In the genomic region with DNA sequence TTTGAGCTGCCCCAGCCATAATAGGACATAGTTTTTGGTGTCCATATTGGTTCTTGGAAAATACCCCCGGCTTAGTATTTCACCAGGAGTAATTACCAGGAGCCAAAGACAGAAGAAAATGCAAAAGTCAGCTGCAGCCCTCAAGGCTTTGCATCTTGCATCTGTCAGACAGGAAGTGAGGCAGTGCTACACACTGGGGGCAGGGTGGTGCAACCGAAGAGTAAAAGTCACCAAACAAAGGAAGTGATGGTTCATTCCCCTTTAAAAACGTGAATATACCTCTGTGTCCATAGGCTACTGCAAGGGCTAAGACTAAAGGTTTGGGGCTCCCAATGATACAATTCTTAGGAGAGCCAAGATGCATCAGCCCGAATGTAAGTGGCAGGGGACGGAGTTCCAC, we compare ENCODE assay signal across 12 mouse cellular contexts. TPM values are rescaled to one million over a fixed set of nuclear protein-coding genes. Genes with fewer than 3 reads are reported as not detected.
DNase-seq lines count a peak whose midpoint lies in the region; ATAC-seq and TF ChIP-seq lines count a peak whose summit lies in the region.
"Had no signal": no experiment of that assay in that cellular context is flagged by ENCODE, and none has a peak within 500 bp of the region (broad histone marks: within the 10 kb centered on the region; RNA-seq: fewer than 3 reads in every experiment).

No protein-coding gene starts in this region.

- DNase-seq in heart, postnatal 36 days, result no peak
- DNase-seq in testis, postnatal 10 days (ENCODE audit: low spot score), result no peak
- DNase-seq in naive thymus-derived CD4-positive, alpha-beta T cell, adult 2 months (ENCODE audit: low read depth), result peak; percentile 67
- DNase-seq in thymus, postnatal 4 days, result peak; percentile 72
- no peak for DNase-seq in frontal cortex, postnatal 25 days (ENCODE audit: low spot score in 2 of 2)
- DNase-seq in left cerebral cortex, adult 2 months (ENCODE audit: extremely low spot score in 1 of 2, low spot score in 2 of 2), result no peak

- H3K27ac ChIP-seq in heart, embryonic 15.5 days, result peak overlapping the region; percentile 31
- no peak overlapping the region for H3K27ac ChIP-seq in testis, adult 2 months (ENCODE audit: control insufficient read depth, insufficient read depth, low read depth, low read length)
- no peak overlapping the region for H3K27ac ChIP-seq in left cerebral cortex, adult 2 months
- H3K27ac ChIP-seq: forebrain, embryonic 12.5 days; neural tube, embryonic 13.5 days had no signal

- peaks cover 18% of the 10 kb centered on the region for H3K36me3 ChIP-seq in heart, embryonic 15.5 days
- H3K36me3 ChIP-seq in testis, adult 2 months (ENCODE audit: control insufficient read depth, insufficient read depth, low read length), result no peaks in the 10 kb centered on the region
- H3K36me3 ChIP-seq: forebrain, embryonic 12.5 days had no signal

- H3K9me3 ChIP-seq in heart, embryonic 15.5 days (replicated peaks), result no peaks in the 10 kb centered on the region
- H3K9me3 ChIP-seq: forebrain, embryonic 12.5 days; limb, embryonic 15.5 days; megakaryocyte, embryonic 14.5 days; neural tube, embryonic 13.5 days had no signal

- no peak overlapping the region for H3K9ac ChIP-seq in heart, embryonic 15.5 days
- H3K9ac ChIP-seq: forebrain, embryonic 12.5 days; limb, embryonic 15.5 days; neural tube, embryonic 13.5 days had no signal

- no peak for ATAC-seq in heart, embryonic 15.5 days (replicated peaks; ENCODE audit: insufficient number of reproducible peaks, insufficient read depth, low FRiP score, low read depth)

- H3K4me3 ChIP-seq in heart, embryonic 15.5 days, result no peak overlapping the region
- peak overlapping the region; percentile 30; the same call in 1 of the 2 replicates for H3K4me3 ChIP-seq in testis, adult 2 months (ENCODE audit: control insufficient read depth, low read depth, low read length)
- no peak overlapping the region for H3K4me3 ChIP-seq in left cerebral cortex, adult 2 months
- H3K4me3 ChIP-seq: forebrain, embryonic 12.5 days; limb, embryonic 15.5 days; neural tube, embryonic 13.5 days had no signal

- no peak for TF ChIP-seq POLR2A in testis, adult 2 months (IDR thresholded peaks at IDR 0.05; ENCODE audit: control insufficient read depth, low read depth, low read length)

- no peak overlapping the region for H3K4me2 ChIP-seq in heart, embryonic 15.5 days
- H3K4me2 ChIP-seq: forebrain, embryonic 12.5 days; limb, embryonic 15.5 days; neural tube, embryonic 13.5 days had no signal

- H3K27me3 ChIP-seq in heart, embryonic 15.5 days, result no peaks in the 10 kb centered on the region
- no peaks in the 10 kb centered on the region for H3K27me3 ChIP-seq in testis, adult 2 months (ENCODE audit: control insufficient read depth, insufficient read depth, low read length)
- H3K27me3 ChIP-seq: forebrain, embryonic 12.5 days; limb, embryonic 15.5 days; megakaryocyte, embryonic 14.5 days; neural tube, embryonic 13.5 days had no signal

- peaks cover 65% of the 10 kb centered on the region for H3K4me1 ChIP-seq in heart, embryonic 15.5 days (replicated peaks)
- H3K4me1 ChIP-seq in testis, adult 2 months (ENCODE audit: control insufficient read depth, insufficient read depth, low read length), result no peaks in the 10 kb centered on the region

- 66% methylated on average over 5 of the region's 5 CpGs for WGBS in heart, embryonic 15.5 days

- TF ChIP-seq CTCF in testis, adult 2 months (IDR thresholded peaks at IDR 0.05; ENCODE audit: control insufficient read depth, insufficient read depth, insufficient replicate concordance, low read depth, low read length), result no peak
- no peak for TF ChIP-seq CTCF in left cerebral cortex, adult 2 months (IDR thresholded peaks at IDR 0.05)

- intact Hi-C loops in heart, postnatal 36 days (cut with DNase I), result no loop called here
- intact Hi-C loops in left cerebral cortex, adult 2 months (cut with DNase I), result loop anchor here (5.0 kb wide), 1 partner anchor 59 kb away; no protein-coding TSS in a partner anchor

RNA-seq across cellular contexts. Expression of gene Rbm44, which starts 48.4 kb away (rescaled TPM):
- polyA plus RNA-seq in heart, embryonic 15.5 days (2015; fragmentation: Nextera tagmentation; extraction: Ambion mirVana), result 3.3 and 4.0 TPM in 2 replicates
- not detected for total RNA-seq in heart, postnatal 36 days (2021)
- 11.7 and 14.4 TPM in 2 replicates for polyA plus RNA-seq in testis, adult 2 months (2012; rRNA removed)
- not detected for total RNA-seq in left cerebral cortex, adult 2 months (2021)

Comparison
In these comparisons a context has a peak if more than half of its experiments do, and no peak if none do; other contexts are left out.
1. DNase-seq: peak in naive thymus-derived CD4-positive, alpha-beta T cell, adult 2 months (single experiment) and thymus, postnatal 4 days (single experiment); none in heart, postnatal 36 days (0 of 2), testis, postnatal 10 days (single experiment), frontal cortex, postnatal 25 days (0 of 2) and left cerebral cortex, adult 2 months (0 of 2).